Mouse (Mus musculus) heart, adult 2 months (tissue): ENCODE measurements at regions not wholly inside any gene's neighbourhood (a gene's known extent, or its start where the extent isn't known, plus 50 kb on each side); places are given as distances from the start of the nearest gene placed in this dataset.

Experiments used
- EP300 ChIP-seq: fragments of 200-500 bp; IDR thresholded peaks from 2 replicates; pipeline ENCODE4 v1.6.1; 2011; ENCODE audit warnings: low read depth, low read length, control low read depth; ENCODE audit not compliant: insufficient read depth
- POLR2A ChIP-seq: fragments of 200-500 bp; IDR thresholded peaks from 2 replicates; pipeline ENCODE4 v1.6.1; 2011; ENCODE audit warnings: mild to moderate bottlenecking, low read depth, low read length, control low read depth; ENCODE audit not compliant: insufficient read depth

DNA sequence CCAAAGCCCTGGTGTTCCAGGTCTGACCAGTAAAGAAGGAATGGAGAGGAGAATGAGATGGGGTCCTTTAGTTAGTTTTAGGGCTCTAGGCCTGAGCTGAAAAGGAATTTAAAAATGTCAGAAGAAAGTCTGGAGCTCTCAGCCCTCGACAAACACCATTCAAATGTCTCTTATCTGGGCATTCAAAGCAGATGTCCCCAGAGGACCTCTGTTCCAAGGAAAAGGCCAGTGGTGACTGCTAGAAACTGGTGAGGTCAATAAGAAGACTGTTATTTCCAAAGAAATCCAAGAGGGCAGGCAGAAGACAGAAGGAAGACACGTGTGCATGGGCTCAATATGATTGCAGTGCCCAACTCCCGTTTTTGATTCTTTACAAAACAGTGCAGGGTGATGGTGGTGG, 244.9 kb downstream of the Plpp3 start:
- TF ChIP-seq EP300 = no peak
- no peak for TF ChIP-seq POLR2A
